In genomic region chr14:62370819-62371218, GRCm38 (mm10) we compare ENCODE assay signal across 11 mouse cellular contexts.
DNase-seq lines count a peak whose midpoint lies in the region; ATAC-seq and TF ChIP-seq lines count a peak whose summit lies in the region.
"Had no signal": no experiment of that assay in that cellular context is flagged by ENCODE, and none has a peak within 500 bp of the region (broad histone marks: within the 10 kb centered on the region; RNA-seq: fewer than 3 reads in every experiment).

No protein-coding gene starts in this region.

- H3K9ac ChIP-seq in forebrain, embryonic 11.5 days (ENCODE audit: low read length), result no peak overlapping the region
- H3K9ac ChIP-seq: embryonic facial prominence, embryonic 12.5 days; hindbrain, embryonic 15.5 days; liver, embryonic 14.5 days; neural tube, embryonic 13.5 days had no signal

- peaks cover 2% of the 10 kb centered on the region; the same call in 1 of the 2 replicates for H3K4me1 ChIP-seq in lung, adult 2 months (ENCODE audit: control insufficient read depth, insufficient read depth, low read length)
- H3K4me1 ChIP-seq in forebrain, embryonic 11.5 days (replicated peaks; ENCODE audit: control insufficient read depth, insufficient read depth, low read length), result no peaks in the 10 kb centered on the region
- H3K4me1 ChIP-seq: hindbrain, embryonic 15.5 days; neural tube, embryonic 13.5 days had no signal

- H3K79me3 ChIP-seq in C2C12 (ENCODE audit: low read depth), result no peaks in the 10 kb centered on the region

- intact Hi-C loops in heart, postnatal 36 days (cut with DNase I), result loop anchor here (1.0 to 5.0 kb wide), 2 partner anchors 39 to 86 kb away; partner anchors contain the start of gene Gucy1b2

- peak; percentile 72 for DNase-seq in adrenal gland, postnatal 14 days
- DNase-seq in heart, postnatal 36 days, result peak; percentile 57 to 61
- peak; percentile 24 for DNase-seq in lung, adult 2 months
- DNase-seq in neural tube, embryonic 10.5 days (ENCODE audit: extremely low spot score, low spot score), result no peak
- no peak for DNase-seq in spleen, postnatal 4 days (ENCODE audit: low spot score in 2 of 2)
- no peak for DNase-seq in forebrain, embryonic 11.5 days (ENCODE audit: low spot score)

- no peak overlapping the region for H3K4me3 ChIP-seq in C2C12 (ENCODE audit: insufficient read depth, poor library complexity, severe bottlenecking)
- H3K4me3 ChIP-seq in lung, adult 2 months (replicated peaks; ENCODE audit: extremely low read depth, low read depth, low read length), result peak overlapping the region; percentile 29
- H3K4me3 ChIP-seq in forebrain, embryonic 11.5 days (ENCODE audit: low read depth, low read length), result no peak overlapping the region
- H3K4me3 ChIP-seq: embryonic facial prominence, embryonic 12.5 days; hindbrain, embryonic 15.5 days; neural tube, embryonic 13.5 days had no signal

- no peak overlapping the region for H3K27ac ChIP-seq in forebrain, embryonic 11.5 days (ENCODE audit: low read depth, low read length)
- H3K27ac ChIP-seq: embryonic facial prominence, embryonic 12.5 days; hindbrain, embryonic 15.5 days; liver, embryonic 14.5 days; neural tube, embryonic 13.5 days had no signal

- no peaks in the 10 kb centered on the region for H3K79me2 ChIP-seq in C2C12 (ENCODE audit: control insufficient read depth, insufficient read depth)

- no peak overlapping the region for H3K4me2 ChIP-seq in forebrain, embryonic 11.5 days (ENCODE audit: low read depth, low read length, severe bottlenecking)
- H3K4me2 ChIP-seq: embryonic facial prominence, embryonic 12.5 days; hindbrain, embryonic 15.5 days; neural tube, embryonic 13.5 days had no signal

- no peak for ATAC-seq in forebrain, embryonic 11.5 days (replicated peaks; ENCODE audit: low FRiP score)

- WGBS in lung, adult 2 months, result 20% methylated on average over 6 of the region's 6 CpGs
- 81% methylated on average over 6 of the region's 6 CpGs for WGBS in forebrain, embryonic 11.5 days

- no peaks in the 10 kb centered on the region for H3K27me3 ChIP-seq in C2C12 (ENCODE audit: control insufficient read depth, insufficient read depth, insufficient read length)
- no peaks in the 10 kb centered on the region for H3K27me3 ChIP-seq in forebrain, embryonic 11.5 days (ENCODE audit: control insufficient read depth, insufficient read depth, low read length)
- H3K27me3 ChIP-seq: embryonic facial prominence, embryonic 12.5 days; hindbrain, embryonic 15.5 days; neural tube, embryonic 13.5 days had no signal

- H3K9me3 ChIP-seq in forebrain, embryonic 11.5 days (ENCODE audit: control insufficient read depth, low read length), result no peaks in the 10 kb centered on the region
- H3K9me3 ChIP-seq: embryonic facial prominence, embryonic 12.5 days; hindbrain, embryonic 15.5 days; neural tube, embryonic 13.5 days had no signal

- no peak overlapping the region for H3ac ChIP-seq in C2C12 (ENCODE audit: control insufficient read depth, insufficient read length, low read depth)

- TF ChIP-seq POLR2A in lung, adult 2 months (IDR thresholded peaks at IDR 0.05; ENCODE audit: borderline replicate concordance, extremely low read depth, low read depth, low read length), result no peak

- peaks cover 21% of the 10 kb centered on the region for H3K36me3 ChIP-seq in C2C12 (ENCODE audit: control insufficient read depth, insufficient read depth)
- no peaks in the 10 kb centered on the region for H3K36me3 ChIP-seq in forebrain, embryonic 11.5 days (ENCODE audit: control insufficient read depth, insufficient read depth, low read length)
- H3K36me3 ChIP-seq: hindbrain, embryonic 15.5 days had no signal

- TF ChIP-seq CTCF in C2C12 (IDR thresholded peaks at IDR 0.05; ENCODE audit: control insufficient read depth, insufficient read depth, insufficient read length), result no peak
- no peak for TF ChIP-seq CTCF in lung, adult 2 months (IDR thresholded peaks at IDR 0.05; ENCODE audit: insufficient read depth, low read length)

TF ChIP-seq in C2C12, 6 proteins besides CTCF, POLR2A, EP300 and RAD21:
- no peak for TF ChIP-seq FOSL1 (IDR thresholded peaks at IDR 0.05; ENCODE audit: insufficient read depth, low read length, poor library complexity, severe bottlenecking)
- TF ChIP-seq MAX (IDR thresholded peaks at IDR 0.05), result no peak
- no peak for TF ChIP-seq MYOG (IDR thresholded peaks at IDR 0.05; ENCODE audit: control insufficient read depth, extremely low read depth, insufficient read length)
- TF ChIP-seq MYOD1 (IDR thresholded peaks at IDR 0.05; ENCODE audit: control insufficient read depth, insufficient read length, low read depth), result no peak
- no peak for TF ChIP-seq CEBPB (IDR thresholded peaks at IDR 0.05; ENCODE audit: low read depth)
- peak; percentile 87 for TF ChIP-seq USF1 (IDR thresholded peaks at IDR 0.05; ENCODE audit: low read depth)

Comparison
In these comparisons a context has a peak if more than half of its experiments do, and no peak if none do; other contexts are left out.
1. DNase-seq: peak in adrenal gland, postnatal 14 days (single experiment), heart, postnatal 36 days (2 of 2) and lung, adult 2 months (single experiment); none in neural tube, embryonic 10.5 days (single experiment), spleen, postnatal 4 days (0 of 2) and forebrain, embryonic 11.5 days (single experiment).